Mouse (Mus musculus): ENCODE measurements at regions not wholly inside any gene's neighbourhood (a gene's known extent, or its start where the extent isn't known, plus 50 kb on each side); places are given as distances from the start of the nearest gene placed in this dataset.
A peak's percentile ranks its signal among the peaks of the same experiment; 100 is the strongest.

GRCm38 (mm10) chr13:103484092-103484491 lies 149.8 kb upstream of the Mast4 start:
- intact Hi-C loops (cut with DNase I): no loop called here
- no peak for DNase-seq

- DNase-seq: no peak
- intact Hi-C loops (cut with DNase I): no loop called here
Measured at GRCm38 (mm10) chr13:103483392-103483791, 149.1 kb upstream of the Mast4 start.

GRCm38 (mm10) chr13:103476328-103476727 lies 142.0 kb upstream of the Mast4 start:
- DNase-seq: no peak
- intact Hi-C loops (cut with DNase I): no loop called here

GRCm38 (mm10) chr13:103472216-103472615 lies 137.9 kb upstream of the Mast4 start:
- DNase-seq: no peak
- intact Hi-C loops (cut with DNase I): no loop called here

- no peak for DNase-seq
- intact Hi-C loops (cut with DNase I): no loop called here
Measured at GRCm38 (mm10) chr13:103470141-103470540, 135.8 kb upstream of the Mast4 start.

GRCm38 (mm10) chr13:103460499-103460898 lies 126.2 kb upstream of the Mast4 start:
- intact Hi-C loops (cut with DNase I): no loop called here
- no peak for DNase-seq

GRCm38 (mm10) chr13:103459486-103460147 lies 125.3 kb upstream of the Mast4 start:
- intact Hi-C loops (cut with DNase I): no loop called here
- DNase-seq: no peak

- intact Hi-C loops (cut with DNase I): no loop called here
- DNase-seq: no peak
Measured at GRCm38 (mm10) chr13:103452837-103453236, 118.5 kb upstream of the Mast4 start.

GRCm38 (mm10) chr13:103430589-103430988 lies 96.3 kb upstream of the Mast4 start:
- DNase-seq: no peak
- intact Hi-C loops (cut with DNase I): no loop called here

GRCm38 (mm10) chr13:103424011-103424410 lies 89.7 kb upstream of the Mast4 start:
- intact Hi-C loops (cut with DNase I): no loop called here
- no peak for DNase-seq

- peak; percentile 16 to 22 for DNase-seq
- intact Hi-C loops (cut with DNase I): no loop called here
Measured at GRCm38 (mm10) chr13:103423417-103423816, 89.1 kb upstream of the Mast4 start.

GRCm38 (mm10) chr13:103422997-103423396 lies 88.7 kb upstream of the Mast4 start:
- intact Hi-C loops (cut with DNase I): no loop called here
- no peak for DNase-seq

- no peak for DNase-seq
- intact Hi-C loops (cut with DNase I): no loop called here
Measured at GRCm38 (mm10) chr13:103419146-103419545, 84.8 kb upstream of the Mast4 start.

GRCm38 (mm10) chr13:103417256-103417655 lies 83.0 kb upstream of the Mast4 start:
- no peak for DNase-seq
- intact Hi-C loops (cut with DNase I): no loop called here

- no peak for DNase-seq
- intact Hi-C loops (cut with DNase I): no loop called here
Measured at GRCm38 (mm10) chr13:103415335-103415734, 81.0 kb upstream of the Mast4 start.

- DNase-seq: no peak
- intact Hi-C loops (cut with DNase I): no loop called here
Measured at GRCm38 (mm10) chr13:103412566-103412965, 78.3 kb upstream of the Mast4 start.

GRCm38 (mm10) chr13:103409286-103409685 lies 75.0 kb upstream of the Mast4 start:
- intact Hi-C loops (cut with DNase I): no loop called here
- DNase-seq: no peak

- no peak for DNase-seq
- intact Hi-C loops (cut with DNase I): no loop called here
Measured at GRCm38 (mm10) chr13:103396526-103397020, 62.3 kb upstream of the Mast4 start.

- no peak for DNase-seq
- intact Hi-C loops (cut with DNase I): no loop called here
Measured at GRCm38 (mm10) chr13:103396099-103396498, 61.8 kb upstream of the Mast4 start.

- intact Hi-C loops (cut with DNase I): no loop called here
Measured at GRCm38 (mm10) chr13:103392581-103392980, 58.3 kb upstream of the Mast4 start.

GRCm38 (mm10) chr13:103391396-103391795 lies 57.1 kb upstream of the Mast4 start:
- intact Hi-C loops (cut with DNase I): no loop called here
- DNase-seq: no peak

More at GRCm38 (mm10) chr13:103392581-103392980, 58.3 kb upstream of the Mast4 start:
- DNase-seq: no peak

- intact Hi-C loops (cut with DNase I): no loop called here
Measured at GRCm38 (mm10) chr13:103390991-103391390, 56.7 kb upstream of the Mast4 start.

GRCm38 (mm10) chr13:103386948-103387347 lies 52.7 kb upstream of the Mast4 start:
- intact Hi-C loops (cut with DNase I): no loop called here
- DNase-seq: no peak

More at GRCm38 (mm10) chr13:103390991-103391390, 56.7 kb upstream of the Mast4 start:
- DNase-seq: no peak

Data from gastrocnemius, postnatal 36 days (tissue).